Mouse (Mus musculus): Measurements from ENCODE around the gene Fam20c.

Fam20c gene

DNA sequence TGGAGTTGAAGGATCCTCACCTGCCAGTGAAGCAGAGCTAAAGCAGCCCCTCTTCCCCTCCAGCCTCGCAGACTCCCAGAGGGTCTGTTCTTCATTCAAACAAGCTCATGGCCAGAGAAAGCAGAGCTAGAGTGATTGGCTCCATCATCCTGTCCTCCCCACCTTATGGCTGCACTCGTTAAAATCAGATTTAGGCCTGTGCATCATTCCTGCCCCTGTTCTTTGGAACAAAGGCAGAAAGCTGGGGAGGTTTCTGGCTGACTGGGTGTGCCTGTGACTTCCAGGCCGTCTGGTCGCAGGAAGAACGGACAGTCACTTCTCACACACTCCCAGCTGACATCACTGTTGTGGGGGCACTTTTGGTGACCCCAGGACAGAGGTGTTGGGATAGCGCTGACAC is 2.8 kb downstream of the Fam20c start:
- no peak for DNase-seq

GRCm38 (mm10) chr5:138757616-138758015 is 3.3 kb downstream of the Fam20c start:
- no peak for DNase-seq

DNA sequence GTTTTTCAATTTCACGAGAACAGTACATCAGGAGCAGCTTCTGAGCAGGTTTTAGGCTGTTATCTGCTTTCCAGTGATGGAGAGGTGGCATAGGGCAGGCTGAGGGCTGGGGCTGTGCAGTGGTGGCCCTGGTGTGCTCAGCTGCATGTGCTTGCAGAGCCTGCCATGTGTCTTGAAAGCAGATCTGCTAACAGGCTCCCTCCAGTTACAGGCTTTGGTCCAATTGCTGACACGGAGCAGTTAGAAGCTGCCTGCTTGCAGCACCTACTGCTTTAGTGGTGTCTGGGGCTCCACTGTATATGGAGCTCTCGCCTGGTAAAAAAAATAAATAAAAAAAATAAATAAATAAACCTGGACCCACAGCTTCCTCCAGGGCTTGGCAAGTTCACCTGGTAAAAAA is 4.2 kb downstream of the Fam20c start:
- no peak for DNase-seq

DNA sequence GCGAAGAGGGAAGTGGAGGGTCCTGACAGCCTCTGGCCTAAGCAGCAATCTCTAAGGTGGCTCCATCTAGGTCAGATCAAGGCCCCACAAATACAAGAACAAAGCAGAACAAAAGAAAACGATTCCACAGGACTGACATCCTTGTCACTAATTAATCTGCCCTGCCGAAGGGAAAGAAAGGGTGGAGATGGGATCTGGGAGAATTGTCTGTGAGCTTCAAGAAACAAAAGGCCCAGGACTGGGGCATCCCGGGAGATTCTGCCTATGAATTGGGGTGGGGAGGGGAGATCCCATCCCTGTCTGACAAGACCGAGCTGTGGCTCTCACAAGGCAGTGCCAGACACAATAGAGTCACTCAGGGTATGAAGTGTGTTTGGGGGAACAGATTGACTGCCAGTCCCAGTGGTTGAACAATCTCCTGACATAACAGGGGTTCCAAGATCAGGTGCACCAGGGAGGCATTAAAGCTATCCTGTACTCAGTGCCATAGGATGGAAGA is 7.6 kb downstream of the Fam20c start:
- DNase-seq: no peak

DNA sequence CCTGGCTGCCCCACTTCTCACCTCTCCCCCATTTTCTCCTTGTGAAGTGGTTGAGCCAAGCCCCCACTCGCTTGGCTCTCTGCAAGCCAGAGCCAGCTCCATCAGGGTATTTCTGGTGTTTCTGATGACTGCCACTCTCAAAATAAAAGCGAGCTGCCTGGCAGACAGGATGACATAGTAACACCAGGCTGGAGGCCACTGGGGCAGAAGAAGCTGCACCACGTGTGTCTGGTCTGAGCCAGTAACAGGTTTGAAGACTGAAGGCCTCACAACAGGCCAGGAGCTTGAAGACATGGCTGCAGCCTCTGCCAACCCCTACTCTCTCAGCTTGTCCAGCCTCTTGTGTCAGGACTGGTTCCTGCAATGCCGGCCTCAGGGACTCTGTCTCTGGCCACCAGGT is 8.0 kb downstream of the Fam20c start:
- no peak for DNase-seq

DNA sequence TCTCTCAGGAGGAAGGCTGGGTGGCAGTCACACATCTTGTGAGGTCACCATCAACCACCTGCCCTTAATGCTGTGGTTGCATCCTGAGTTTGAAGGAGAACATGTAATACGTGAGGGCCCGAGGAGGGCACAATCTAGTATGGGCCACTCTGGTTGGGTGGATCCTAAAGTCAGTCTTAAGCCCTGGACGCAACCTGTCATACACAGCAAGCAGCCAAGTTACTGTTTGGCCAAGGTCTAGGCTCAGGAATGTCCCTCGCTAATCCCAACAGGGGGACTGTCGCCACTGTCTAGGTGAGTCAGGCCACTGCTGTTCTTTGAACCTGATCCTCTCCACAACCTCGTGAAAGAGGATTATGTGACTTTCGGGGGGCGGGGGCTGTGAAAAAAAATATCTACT is 10.3 kb downstream of the Fam20c start:
- DNase-seq: no peak

GRCm38 (mm10) chr5:138767650-138768049 is 13.3 kb downstream of the Fam20c start:
- no peak for DNase-seq

DNA sequence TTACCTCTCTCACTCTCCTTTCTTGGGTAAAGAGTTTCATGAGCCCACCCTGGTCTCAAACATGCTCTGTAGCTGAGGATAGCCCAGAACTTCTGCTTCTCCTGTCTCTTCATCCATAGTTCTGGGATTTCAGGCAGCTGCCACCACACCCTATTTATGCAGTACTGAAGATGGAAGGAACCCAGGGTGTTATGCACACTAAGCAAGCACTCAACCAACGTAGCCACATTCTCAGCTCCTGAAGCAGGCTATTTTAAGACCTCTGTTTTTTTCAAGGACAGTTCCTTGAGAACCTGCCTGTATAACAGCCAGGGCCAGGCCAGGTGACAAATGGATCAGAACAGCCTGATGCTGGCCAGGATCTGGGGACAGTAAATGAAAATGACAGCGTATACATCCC is 14.4 kb downstream of the Fam20c start:
- no peak for DNase-seq

DNA sequence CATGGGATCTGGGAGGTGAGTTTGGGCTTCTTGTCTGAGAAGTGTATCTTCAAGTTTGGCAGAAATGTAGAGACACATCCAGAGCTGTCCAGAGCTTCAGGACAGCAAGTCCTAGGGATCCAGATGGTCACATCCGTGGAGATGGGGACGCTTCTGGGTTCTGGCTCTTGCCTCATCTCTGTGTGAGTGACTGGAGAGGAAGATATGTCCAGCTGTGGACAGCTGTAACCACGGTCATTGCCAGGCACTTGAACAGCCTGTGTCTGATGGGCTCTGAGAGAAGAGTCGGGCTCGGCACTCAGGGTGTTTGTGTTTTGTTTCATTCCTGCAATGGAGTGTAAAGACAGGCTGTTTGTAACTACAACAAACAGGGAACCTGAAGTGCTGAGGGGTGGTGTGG is 14.8 kb downstream of the Fam20c start:
- DNase-seq: no peak

- no peak for DNase-seq
Measured at GRCm38 (mm10) chr5:138775096-138775495, 20.8 kb downstream of the Fam20c start.

- peak; percentile 30 for DNase-seq
Measured at GRCm38 (mm10) chr5:138776346-138776745, 22.0 kb downstream of the Fam20c start.

- DNase-seq: peak; percentile 37
Measured at GRCm38 (mm10) chr5:138778731-138779463, 24.6 kb downstream of the Fam20c start.

GRCm38 (mm10) chr5:138779655-138780054 is 25.3 kb downstream of the Fam20c start:
- no peak for DNase-seq

DNA sequence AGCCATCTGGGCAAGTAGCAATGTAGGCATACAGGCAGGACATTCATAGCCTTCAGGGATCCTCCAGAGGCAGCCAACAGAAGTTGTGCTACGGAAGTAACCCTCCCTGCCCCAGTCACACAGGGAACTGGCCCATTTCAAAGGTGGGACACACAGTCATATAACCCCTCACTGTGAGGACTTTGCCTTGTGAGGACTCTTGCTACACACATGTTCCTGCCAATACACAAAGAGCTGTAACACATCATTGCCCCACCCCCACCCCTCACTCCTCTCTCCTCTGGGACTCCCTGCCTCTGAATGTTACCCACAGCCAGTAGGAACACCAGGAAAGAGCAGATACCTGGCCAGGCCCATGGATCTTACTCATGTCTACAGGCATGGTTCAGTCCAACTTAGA is 28.4 kb downstream of the Fam20c start:
- no peak for DNase-seq

DNA sequence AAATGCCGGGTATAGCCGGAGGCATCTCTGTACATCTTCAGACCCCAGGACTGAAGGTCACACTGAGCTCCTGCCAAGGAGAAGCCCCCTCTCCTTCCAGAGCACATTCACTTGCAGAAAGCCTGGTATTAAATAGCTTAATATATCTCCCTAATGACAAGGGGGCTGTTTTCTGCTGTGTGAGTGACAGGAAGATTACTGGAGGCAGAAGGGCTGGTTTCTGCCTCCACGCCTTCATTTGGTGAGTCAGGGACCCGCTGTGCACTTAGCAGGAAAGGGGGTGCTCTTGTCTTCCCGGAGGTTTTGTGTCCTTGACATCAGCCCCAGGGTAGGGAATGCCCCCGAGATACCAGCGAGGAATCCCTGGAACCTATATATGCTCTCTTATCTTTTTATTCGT is 28.9 kb downstream of the Fam20c start:
- DNase-seq: no peak

GRCm38 (mm10) chr5:138785986-138786515 is 31.7 kb downstream of the Fam20c start:
- DNase-seq: no peak

GRCm38 (mm10) chr5:138787648-138788047 is 33.3 kb downstream of the Fam20c start:
- no peak for DNase-seq

- DNase-seq: peak; percentile 18
Measured at GRCm38 (mm10) chr5:138788481-138789211, 34.3 kb downstream of the Fam20c start.

- no peak for DNase-seq
Measured at GRCm38 (mm10) chr5:138790954-138791480, 36.7 kb downstream of the Fam20c start.

- DNase-seq: no peak
Measured at GRCm38 (mm10) chr5:138801588-138802116, 47.3 kb downstream of the Fam20c start.

- peak; percentile 9 for DNase-seq
Measured at GRCm38 (mm10) chr5:138804286-138804685, 50.0 kb downstream of the Fam20c start.

- DNase-seq: no peak
Measured at GRCm38 (mm10) chr5:138809767-138810166, 55.5 kb downstream of the Fam20c start.

DNA sequence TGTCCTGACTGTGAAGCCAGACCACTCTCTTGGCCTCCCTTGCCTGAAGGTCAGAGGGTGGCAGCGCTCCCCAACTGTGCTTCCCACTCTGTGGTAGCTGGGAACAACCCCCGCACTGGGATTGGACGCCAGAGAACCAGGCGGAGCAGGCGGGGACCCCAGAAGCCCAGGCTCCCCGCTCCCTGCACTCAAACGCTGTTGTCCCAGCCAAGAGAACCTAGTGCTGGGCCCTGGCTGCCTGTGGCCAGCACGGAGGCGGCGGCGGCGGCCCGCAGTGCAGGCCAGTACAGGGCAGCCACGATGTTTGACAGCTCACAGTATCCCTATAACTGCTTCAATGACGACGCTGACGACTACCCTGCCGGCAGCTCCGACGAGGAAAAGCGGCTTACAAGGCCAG is 65.5 kb downstream of the Fam20c start, which contains the start of gene Gm5294:
Gm5294 (plus strand) TSS at position 301 of the 400 bp plus-strand sequence.
- no peak for DNase-seq

Data from cerebellum, adult 11-12 months (tissue).